In the genomic region with DNA sequence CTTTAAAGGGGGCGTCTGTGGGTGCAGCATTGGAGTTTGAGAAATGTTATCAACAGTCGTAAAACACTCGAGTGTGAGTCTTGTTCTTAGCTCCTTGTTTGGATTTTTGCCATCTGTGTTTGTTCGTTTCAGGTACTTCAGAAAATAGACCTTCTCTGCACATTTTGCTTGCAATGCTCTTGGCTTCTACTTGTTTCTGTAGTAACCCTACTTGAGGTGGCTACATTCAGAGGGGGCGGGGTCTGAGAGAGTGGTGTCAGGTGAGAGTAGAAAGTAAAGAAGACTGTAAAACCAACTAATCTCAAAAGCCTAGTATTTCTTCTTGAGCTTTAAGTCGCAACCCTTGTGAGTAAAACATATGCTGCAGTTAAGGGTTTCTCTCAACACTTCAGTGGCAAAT, we compare ENCODE assay signal across 29 mouse cellular contexts. TPM values are rescaled to one million over a fixed set of nuclear protein-coding genes. Genes with fewer than 3 reads are reported as not detected.
A peak's percentile ranks its signal among the peaks of the same experiment; 100 is the strongest.
DNase-seq lines count a peak whose midpoint lies in the region; ATAC-seq and TF ChIP-seq lines count a peak whose summit lies in the region.
"Had no signal": no experiment of that assay in that cellular context is flagged by ENCODE, and none has a peak within 500 bp of the region (broad histone marks: within the 10 kb centered on the region; RNA-seq: fewer than 3 reads in every experiment).

No protein-coding gene starts in this region.

- H3K4me1 ChIP-seq in heart, embryonic 14.5 days (ENCODE audit: control insufficient read depth in 2 of 2, insufficient read depth in 2 of 2, low read length in 2 of 2) = peaks cover 16 to 37% of the 10 kb centered on the region in 2 experiments
- H3K4me1 ChIP-seq in lung, embryonic 14.5 days (ENCODE audit: insufficient read depth) = no peaks in the 10 kb centered on the region
- H3K4me1 ChIP-seq: forebrain, embryonic 13.5 days; hindbrain, embryonic 15.5 days; liver, embryonic 15.5 days; midbrain, embryonic 10.5 days; neural tube, embryonic 12.5 days had no signal

- ATAC-seq in heart, embryonic 14.5 days (ENCODE audit: insufficient number of reproducible peaks, insufficient read depth, low FRiP score, low read depth) = no peak
- peak; percentile 74; the same call in 1 of the 2 replicates for ATAC-seq in lung, embryonic 14.5 days (ENCODE audit: insufficient read depth)
- no peak for ATAC-seq in CD4-positive, CD25-positive, alpha-beta regulatory T cell, adult 4 months
- ATAC-seq: activated CD4-positive, CD25-positive, alpha-beta regulatory T cell, adult 4 months; forebrain, embryonic 13.5 days; inflammation-experienced regulatory T-cells, adult 6 months had no signal

- no peak for DNase-seq in heart, postnatal 10 days
- DNase-seq in lung, embryonic 14.5 days = peak; percentile 58
- DNase-seq in lung, postnatal 25 days (ENCODE audit: low spot score) = no peak
- DNase-seq in lung, postnatal 10 days = peak; percentile 33
- no peak for DNase-seq in urinary bladder, postnatal 25 days (ENCODE audit: low spot score)
- DNase-seq: adrenal gland, adult 2 months; B cell, adult 2 months; cerebellum, postnatal 14 days; gastrocnemius, postnatal 10 days; kidney, adult 18-20 months; kidney, postnatal 25 days; right cerebral cortex, adult 18-20 months; spleen, adult 18-20 months; thymus, postnatal 14 days had no signal

- H3K27ac ChIP-seq in heart, embryonic 14.5 days (replicated peaks in 1 of 2; ENCODE audit: control insufficient read depth in 1 of 2, insufficient read depth in 1 of 2, low read depth in 2 of 2, low read length in 2 of 2) = no peak overlapping the region
- H3K27ac ChIP-seq in lung, embryonic 14.5 days (ENCODE audit: low read depth) = no peak overlapping the region
- H3K27ac ChIP-seq: forebrain, embryonic 13.5 days; hindbrain, embryonic 10.5 days; hindbrain, embryonic 15.5 days; kidney, embryonic 15.5 days; left cerebral cortex, adult 2 months; limb, embryonic 12.5 days; liver, embryonic 15.5 days; midbrain, embryonic 10.5 days; neural tube, embryonic 12.5 days had no signal

- no peaks in the 10 kb centered on the region for H3K9me3 ChIP-seq in heart, embryonic 14.5 days (ENCODE audit: control insufficient read depth, low read length)
- H3K9me3 ChIP-seq in lung, embryonic 14.5 days (ENCODE audit: low read depth, low read length) = no peaks in the 10 kb centered on the region
- H3K9me3 ChIP-seq: forebrain, embryonic 13.5 days; hindbrain, embryonic 10.5 days; hindbrain, embryonic 15.5 days; kidney, embryonic 15.5 days; limb, embryonic 12.5 days; liver, embryonic 15.5 days; midbrain, embryonic 10.5 days; neural tube, embryonic 12.5 days had no signal

- no peaks in the 10 kb centered on the region for H3K36me3 ChIP-seq in heart, embryonic 14.5 days (ENCODE audit: control insufficient read depth, insufficient read depth, low read length)
- no peaks in the 10 kb centered on the region for H3K36me3 ChIP-seq in lung, embryonic 14.5 days (ENCODE audit: insufficient read depth)
- H3K36me3 ChIP-seq: hindbrain, embryonic 10.5 days; hindbrain, embryonic 15.5 days; kidney, embryonic 15.5 days; limb, embryonic 12.5 days; liver, embryonic 15.5 days; midbrain, embryonic 10.5 days; neural tube, embryonic 12.5 days had no signal

- intact Hi-C loops in heart, postnatal 10 days (cut with DNase I) = no loop called here

- H3K4me3 ChIP-seq in heart, embryonic 14.5 days (ENCODE audit: control insufficient read depth in 1 of 2, insufficient read depth in 1 of 2, low read depth in 1 of 2, low read length in 2 of 2) = no peak overlapping the region
- no peak overlapping the region for H3K4me3 ChIP-seq in lung, embryonic 14.5 days (ENCODE audit: low read depth, low read length)
- H3K4me3 ChIP-seq: forebrain, embryonic 13.5 days; hindbrain, embryonic 10.5 days; hindbrain, embryonic 15.5 days; kidney, embryonic 15.5 days; left cerebral cortex, adult 2 months; limb, embryonic 12.5 days; liver, embryonic 15.5 days; midbrain, embryonic 10.5 days; myocyte; neural tube, embryonic 12.5 days had no signal

- no peaks in the 10 kb centered on the region for H3K27me3 ChIP-seq in heart, embryonic 14.5 days (ENCODE audit: control insufficient read depth, insufficient read depth, low read length)
- H3K27me3 ChIP-seq in lung, embryonic 14.5 days (ENCODE audit: insufficient read depth, low read length) = no peaks in the 10 kb centered on the region
- H3K27me3 ChIP-seq: CH12.LX; forebrain, embryonic 13.5 days; hindbrain, embryonic 15.5 days; kidney, embryonic 15.5 days; limb, embryonic 12.5 days; neural tube, embryonic 12.5 days had no signal

- 34% methylated on average over 6 of the region's 6 CpGs for WGBS in heart, embryonic 14.5 days
- 39% methylated on average over 6 of the region's 6 CpGs for WGBS in lung, embryonic 14.5 days

- TF ChIP-seq CTCF in lung, embryonic 14.5 days (IDR thresholded peaks at IDR 0.05; ENCODE audit: low read depth) = no peak

- peak overlapping the region; percentile 55 for H3K4me2 ChIP-seq in heart, embryonic 14.5 days (ENCODE audit: low read length)
- H3K4me2 ChIP-seq in lung, embryonic 14.5 days = no peak overlapping the region
- H3K4me2 ChIP-seq: forebrain, embryonic 13.5 days; hindbrain, embryonic 15.5 days; kidney, embryonic 15.5 days; limb, embryonic 12.5 days; liver, embryonic 15.5 days; neural tube, embryonic 12.5 days had no signal

- H3K9ac ChIP-seq in heart, embryonic 14.5 days (ENCODE audit: low read length) = no peak overlapping the region
- H3K9ac ChIP-seq in lung, embryonic 14.5 days = no peak overlapping the region
- H3K9ac ChIP-seq: forebrain, embryonic 13.5 days; hindbrain, embryonic 15.5 days; kidney, embryonic 15.5 days; limb, embryonic 12.5 days; liver, embryonic 15.5 days; neural tube, embryonic 12.5 days had no signal

RNA-seq across cellular contexts. Expression of gene Med12l, which starts 23.1 kb away (rescaled TPM):
- 4.2 and 4.6 TPM in 2 replicates for polyA plus RNA-seq in heart, embryonic 14.5 days (2014; fragmentation: Nextera tagmentation; extraction: Ambion mirVana)
- 10 to 100 TPM in 1 of 2 experiments, 1 to 10 TPM in 1; 9.4 to 10.1 TPM for total RNA-seq in heart, postnatal 10 days (2021)
- 2.8 TPM in 2 replicates for polyA plus RNA-seq in lung, embryonic 14.5 days (2014; fragmentation: Nextera tagmentation; extraction: Ambion mirVana)
- under 1 TPM; 0.50 to 0.61 TPM for polyA plus RNA-seq in CD4-positive, CD25-positive, alpha-beta regulatory T cell, adult 4 months (2017; shearing (Covaris generic))

Comparison
In these comparisons a context has a peak if more than half of its experiments do, and no peak if none do; other contexts are left out.
1. DNase-seq: peak in lung, embryonic 14.5 days (single experiment) and lung, postnatal 10 days (single experiment); none in heart, postnatal 10 days (0 of 2), lung, postnatal 25 days (single experiment) and urinary bladder, postnatal 25 days (single experiment).